Mouse (Mus musculus) neural tube, embryonic 11.5 days (tissue): ENCODE data around the gene Kif11. TPM values are rescaled to one million over a fixed set of nuclear protein-coding genes. Genes with fewer than 3 reads are reported as not detected.

Experiments
- ATAC-seq: fragments of 200-750 bp; cut with Nextera tagmentation; 2 replicates; pipeline ENCODE4 v1.8.0; 2017; ENCODE audit warnings: moderate number of reproducible peaks, mild to moderate bottlenecking, moderate TSS enrichment, moderate library complexity; ENCODE audit not compliant: insufficient read depth, low FRiP score, low TSS enrichment
- DNase-seq: peaks from one replicate; pipeline ENCODE4 v3.0.0-alpha.2; 2015; ENCODE audit warnings: low spot score
- H3K27ac ChIP-seq: fragments of 300-500 bp; sonication (generic); 2 replicates; pipeline ENCODE4 v1.5.1; 2014; ENCODE audit warnings: low read depth, mild to moderate bottlenecking, low read length
- H3K27me3 ChIP-seq: fragments of 300-500 bp; sonication (generic); 2 replicates; pipeline ENCODE4 v1.6.1; 2014; ENCODE audit warnings: mild to moderate bottlenecking, low read length, mixed read lengths; ENCODE audit not compliant: control insufficient read depth, insufficient read depth
- H3K36me3 ChIP-seq: fragments of 300-500 bp; sonication (generic); 2 replicates; pipeline ENCODE4 v1.6.1; 2014; ENCODE audit warnings: mild to moderate bottlenecking, low read length, moderate library complexity, mixed read lengths; ENCODE audit not compliant: control insufficient read depth, insufficient read depth
- H3K4me1 ChIP-seq: fragments of 300-500 bp; sonication (generic); 2 replicates; pipeline ENCODE4 v1.6.1; 2014; ENCODE audit warnings: low read length, mixed read lengths; ENCODE audit not compliant: control insufficient read depth, insufficient read depth
- H3K4me2 ChIP-seq: fragments of 300-500 bp; sonication (generic); 2 replicates; pipeline ENCODE4 v1.6.1; 2014; ENCODE audit warnings: low read depth, mild to moderate bottlenecking, moderate library complexity
- H3K4me3 ChIP-seq: fragments of 300-500 bp; sonication (generic); 2 replicates; pipeline ENCODE4 v1.5.1; 2014; ENCODE audit warnings: low read depth, low read length
- H3K9ac ChIP-seq: fragments of 300-500 bp; sonication (generic); 2 replicates; pipeline ENCODE4 v1.6.1; 2014; ENCODE audit warnings: mild to moderate bottlenecking, low read length
- H3K9me3 ChIP-seq: fragments of 300-500 bp; sonication (generic); 2 replicates; pipeline ENCODE4 v1.6.1; 2016; ENCODE audit warnings: low read length; ENCODE audit not compliant: control insufficient read depth
- WGBS: fragments of 180-500 bp; shearing (Covaris S2); extraction: QIAGEN DNeasy Blood & Tissue Kit; methylation state at CpG from one replicate; pipeline ENCODE4 v1.1.7; 2014; 5-methylcytosine and 5-hydroxymethylcytosine counted together
- polyA plus RNA-seq: library from polyadenylated mRNA; unstranded; fragments of >200 nt; fragmentation: Nextera tagmentation; extraction: Ambion mirVana; gene quantifications from 2 replicates; pipeline ENCODE4 v1.2.1, GENCODE M21; 2014

Gene Kif11
- polyA plus RNA-seq, 1 experiment from 2014 or later, result 75.9 TPM

- 0 out of 2 replicates have a peak, but pooled peaks have one; percentile 13 for ATAC-seq
- peaks cover 73% of the 10 kb centered on the region for H3K27me3 ChIP-seq
- H3K9me3 ChIP-seq, result no peaks in the 10 kb centered on the region
- peak overlapping the region; percentile 42 for H3K4me2 ChIP-seq
- peak; percentile 42 for DNase-seq
- H3K4me3 ChIP-seq, result peak overlapping the region; percentile 40
- 1% methylated on average over 75 of the region's 77 CpGs for WGBS
- H3K4me1 ChIP-seq, result no peaks in the 10 kb centered on the region; the same call in 1 of the 2 replicates
- H3K36me3 ChIP-seq, result no peaks in the 10 kb centered on the region
- H3K9ac ChIP-seq, result 0 out of 2 replicates have a peak overlapping the region, but pooled peaks have one; percentile 23
- no peak overlapping the region for H3K27ac ChIP-seq
Measured at GRCm38 (mm10) chr19:37435041-37435852, 59.0 kb downstream of the Kif11 start.

GRCm38 (mm10) chr19:37435853-37436174 is 59.6 kb downstream of the Kif11 start:
- Histone ChIP-seq H3K36me3 (no peaks in the 10 kb centered on the region), H3K9me3 (no peaks in the 10 kb centered on the region), H3K9ac (no peak overlapping the region), H3K4me3 (no peak overlapping the region), H3K4me2 (no peak overlapping the region), H3K4me1 (no peaks in the 10 kb centered on the region; the same call in 1 of the 2 replicates), H3K27me3 (peaks cover 73% of the 10 kb centered on the region), H3K27ac (no peak overlapping the region)
- ATAC-seq, result no peak
- WGBS, result 8% methylated on average over 10 of the region's 10 CpGs
- peak; percentile 31 for DNase-seq

- no peak overlapping the region for H3K9ac ChIP-seq
- H3K9me3 ChIP-seq, result no peaks in the 10 kb centered on the region
- H3K36me3 ChIP-seq, result no peaks in the 10 kb centered on the region
- H3K27me3 ChIP-seq, result peaks cover 76% of the 10 kb centered on the region
- H3K4me1 ChIP-seq, result no peaks in the 10 kb centered on the region; the same call in 1 of the 2 replicates
- H3K27ac ChIP-seq, result no peak overlapping the region
- DNase-seq (peak; percentile 24), ATAC-seq (no peak)
- H3K4me3 ChIP-seq, result 0 out of 2 replicates have a peak overlapping the region, but pooled peaks have one; percentile 10
- WGBS, result under 1% methylated on average over 28 of the region's 28 CpGs
- H3K4me2 ChIP-seq, result no peak overlapping the region
Measured at GRCm38 (mm10) chr19:37436514-37437288, 60.5 kb downstream of the Kif11 start.

- no peak for ATAC-seq
- Histone ChIP-seq H3K4me1 (no peaks in the 10 kb centered on the region; the same call in 1 of the 2 replicates), H3K4me3 (no peak overlapping the region), H3K9me3 (no peaks in the 10 kb centered on the region), H3K27ac (no peak overlapping the region), H3K27me3 (peaks cover 72% of the 10 kb centered on the region), H3K9ac (no peak overlapping the region), H3K36me3 (no peaks in the 10 kb centered on the region), H3K4me2 (no peak overlapping the region)
- 4% methylated on average over 14 of the region's 14 CpGs for WGBS
- DNase-seq, result peak; percentile 40
Measured at GRCm38 (mm10) chr19:37437289-37437606, 61.0 kb downstream of the Kif11 start.

GRCm38 (mm10) chr19:37440181-37440580 is 64.0 kb downstream of the Kif11 start:
- Histone ChIP-seq H3K9ac (no peak overlapping the region), H3K4me1 (no peaks in the 10 kb centered on the region), H3K27ac (no peak overlapping the region), H3K4me3 (no peak overlapping the region), H3K27me3 (peaks cover 42% of the 10 kb centered on the region), H3K4me2 (no peak overlapping the region), H3K9me3 (no peaks in the 10 kb centered on the region), H3K36me3 (no peaks in the 10 kb centered on the region)
- no peak for ATAC-seq
- no peak for DNase-seq
- 76% methylated on average over 4 of the region's 4 CpGs for WGBS

- H3K9me3 ChIP-seq, result no peaks in the 10 kb centered on the region
- no peak overlapping the region for H3K27ac ChIP-seq
- H3K4me2 ChIP-seq, result no peak overlapping the region
- H3K4me3 ChIP-seq, result no peak overlapping the region
- peaks cover 35% of the 10 kb centered on the region for H3K27me3 ChIP-seq
- no peaks in the 10 kb centered on the region for H3K36me3 ChIP-seq
- ATAC-seq (no peak), DNase-seq (no peak)
- H3K4me1 ChIP-seq, result no peaks in the 10 kb centered on the region
- H3K9ac ChIP-seq, result no peak overlapping the region
- WGBS, result 70% methylated on average over 16 of the region's 16 CpGs
Measured at GRCm38 (mm10) chr19:37440708-37441475, 64.7 kb downstream of the Kif11 start.

- no peak overlapping the region for H3K9ac ChIP-seq
- peaks cover 17% of the 10 kb centered on the region for H3K27me3 ChIP-seq
- H3K4me3 ChIP-seq, result no peak overlapping the region
- ATAC-seq, result no peak
- no peak for DNase-seq
- no peak overlapping the region for H3K27ac ChIP-seq
- no peaks in the 10 kb centered on the region for H3K9me3 ChIP-seq
- no peaks in the 10 kb centered on the region for H3K36me3 ChIP-seq
- 83% methylated on average over 10 of the region's 10 CpGs for WGBS
- no peak overlapping the region for H3K4me2 ChIP-seq
- no peaks in the 10 kb centered on the region for H3K4me1 ChIP-seq
Measured at GRCm38 (mm10) chr19:37442524-37443286, 66.5 kb downstream of the Kif11 start.

GRCm38 (mm10) chr19:37443631-37444140 is 67.5 kb downstream of the Kif11 start:
- ATAC-seq (no peak), DNase-seq (no peak)
- WGBS, result 80% methylated on average over 4 of the region's 4 CpGs

More at GRCm38 (mm10) chr19:37443631-37444140, 67.5 kb downstream of the Kif11 start:
- no peak overlapping the region for H3K4me2 ChIP-seq
- no peaks in the 10 kb centered on the region for H3K4me1 ChIP-seq
- H3K9me3 ChIP-seq, result no peaks in the 10 kb centered on the region
- no peak overlapping the region for H3K4me3 ChIP-seq
- H3K27me3 ChIP-seq, result peaks cover 11% of the 10 kb centered on the region
- H3K27ac ChIP-seq, result no peak overlapping the region
- no peaks in the 10 kb centered on the region for H3K36me3 ChIP-seq
- no peak overlapping the region for H3K9ac ChIP-seq
